Mouse (Mus musculus) olfactory bulb, adult 2 months (tissue): Measurements from ENCODE around the gene Adat1. TPM values are rescaled to one million over a fixed set of nuclear protein-coding genes. Genes with fewer than 3 reads are reported as not detected.
"Not testable (repeated sequence)": the region's sequence is repeated elsewhere in the genome, so short reads cannot be mapped to it uniquely, and the experiment has no call there.

Experiments
- H3K27ac ChIP-seq: fragments of 200-500 bp; 2 replicates; pipeline ENCODE4 v1.5.1; 2012; ENCODE audit warnings: low read depth, low read length; ENCODE audit not compliant: insufficient read depth
- H3K4me1 ChIP-seq: fragments of 200-500 bp; 2 replicates; pipeline ENCODE4 v1.6.1; 2012; ENCODE audit warnings: low read length; ENCODE audit not compliant: control insufficient read depth, insufficient read depth
- H3K4me3 ChIP-seq: fragments of 200-500 bp; 2 replicates; pipeline ENCODE4 v1.5.1; 2012; ENCODE audit warnings: mild to moderate bottlenecking, low read depth, low read length, moderate library complexity; ENCODE audit not compliant: insufficient read depth
- CTCF ChIP-seq: fragments of 200-500 bp; IDR thresholded peaks from 2 replicates; pipeline ENCODE4 v1.5.1; 2012; ENCODE audit warnings: low read depth, mild to moderate bottlenecking, low read length, moderate library complexity; ENCODE audit not compliant: insufficient read depth
- POLR2A ChIP-seq: fragments of 200-500 bp; IDR thresholded peaks from 2 replicates; pipeline ENCODE4 v1.6.1; 2012; ENCODE audit warnings: mild to moderate bottlenecking, low read depth, low read length, moderate library complexity; ENCODE audit not compliant: insufficient read depth
- WGBS: fragments of 180-500 bp; shearing (Covaris S2); methylation state at CpG from one replicate; pipeline ENCODE4 v1.1.7; 2018; 5-methylcytosine and 5-hydroxymethylcytosine counted together
- polyA plus RNA-seq: library from polyadenylated mRNA; stranded (reverse); fragments of >200 nt; gene quantifications from 2 replicates; pipeline ENCODE4 v1.2.4, GENCODE M21; 2012; ENCODE audit warnings: low replicate concordance; ENCODE audit not compliant: missing spikeins, insufficient read depth, insufficient read length

Adat1 gene
- polyA plus RNA-seq, 1 experiment: 148 TPM

- no peak overlapping the region for H3K4me3 ChIP-seq
- WGBS: 93% methylated on average over 8 of the region's 8 CpGs
- TF ChIP-seq POLR2A: no peak
- no peak for TF ChIP-seq CTCF
- no peak overlapping the region for H3K27ac ChIP-seq
- H3K4me1 ChIP-seq: peaks cover 4% of the 10 kb centered on the region
These were observed 44.1 kb downstream of the Adat1 start for GRCm38 (mm10) chr8:111947954-111948353.

GRCm38 (mm10) chr8:111947144-111947543 is 45.0 kb downstream of the Adat1 start:
- Histone ChIP-seq H3K27ac (no peak overlapping the region), H3K4me1 (peaks cover 8% of the 10 kb centered on the region), H3K4me3 (no peak overlapping the region)
- WGBS: 86% methylated on average over 2 of the region's 2 CpGs
- no peak for TF ChIP-seq POLR2A
- no peak for TF ChIP-seq CTCF

- TF ChIP-seq POLR2A: no peak
- TF ChIP-seq CTCF: no peak
- H3K4me3 ChIP-seq: no peak overlapping the region
- 88% methylated on average over 2 of the region's 2 CpGs for WGBS
- peaks cover 16% of the 10 kb centered on the region for H3K4me1 ChIP-seq
- no peak overlapping the region for H3K27ac ChIP-seq
These were observed 48.6 kb downstream of the Adat1 start for GRCm38 (mm10) chr8:111943544-111943943.

- TF ChIP-seq POLR2A (no peak), CTCF (no peak)
- peak overlapping the region; percentile 46; the same call in 1 of the 2 replicates for H3K27ac ChIP-seq
- under 1% methylated on average over 23 of the region's 23 CpGs for WGBS
- H3K4me1 ChIP-seq: peaks cover 14% of the 10 kb centered on the region
- H3K4me3 ChIP-seq: peak overlapping the region; percentile 93
These were observed 51.0 kb downstream of the Adat1 start for GRCm38 (mm10) chr8:111941101-111941454.

GRCm38 (mm10) chr8:111940171-111941100 is 51.7 kb downstream of the Adat1 start, which contains the start of gene Gabarapl2:
TSS of gene Gabarapl2 (plus strand) at chr8:111940703.
- Histone ChIP-seq H3K4me1 (peaks cover 14% of the 10 kb centered on the region), H3K27ac (peak within 1 kb of the TSS; percentile 46; the same call in 1 of the 2 replicates), H3K4me3 (peak within 1 kb of the TSS; percentile 93)
- WGBS: under 1% methylated on average over 65 of the region's 65 CpGs
- TF ChIP-seq POLR2A (peak; percentile 37; the same call in 1 of the 2 replicates), CTCF (no peak)

- Histone ChIP-seq H3K4me3 (peak overlapping the region; percentile 93), H3K4me1 (peaks cover 14% of the 10 kb centered on the region), H3K27ac (no peak overlapping the region)
- 11% methylated on average over 10 of the region's 10 CpGs for WGBS
- TF ChIP-seq POLR2A (no peak), CTCF (no peak)
These were observed 52.5 kb downstream of the Adat1 start for GRCm38 (mm10) chr8:111939516-111940142.

DNA sequence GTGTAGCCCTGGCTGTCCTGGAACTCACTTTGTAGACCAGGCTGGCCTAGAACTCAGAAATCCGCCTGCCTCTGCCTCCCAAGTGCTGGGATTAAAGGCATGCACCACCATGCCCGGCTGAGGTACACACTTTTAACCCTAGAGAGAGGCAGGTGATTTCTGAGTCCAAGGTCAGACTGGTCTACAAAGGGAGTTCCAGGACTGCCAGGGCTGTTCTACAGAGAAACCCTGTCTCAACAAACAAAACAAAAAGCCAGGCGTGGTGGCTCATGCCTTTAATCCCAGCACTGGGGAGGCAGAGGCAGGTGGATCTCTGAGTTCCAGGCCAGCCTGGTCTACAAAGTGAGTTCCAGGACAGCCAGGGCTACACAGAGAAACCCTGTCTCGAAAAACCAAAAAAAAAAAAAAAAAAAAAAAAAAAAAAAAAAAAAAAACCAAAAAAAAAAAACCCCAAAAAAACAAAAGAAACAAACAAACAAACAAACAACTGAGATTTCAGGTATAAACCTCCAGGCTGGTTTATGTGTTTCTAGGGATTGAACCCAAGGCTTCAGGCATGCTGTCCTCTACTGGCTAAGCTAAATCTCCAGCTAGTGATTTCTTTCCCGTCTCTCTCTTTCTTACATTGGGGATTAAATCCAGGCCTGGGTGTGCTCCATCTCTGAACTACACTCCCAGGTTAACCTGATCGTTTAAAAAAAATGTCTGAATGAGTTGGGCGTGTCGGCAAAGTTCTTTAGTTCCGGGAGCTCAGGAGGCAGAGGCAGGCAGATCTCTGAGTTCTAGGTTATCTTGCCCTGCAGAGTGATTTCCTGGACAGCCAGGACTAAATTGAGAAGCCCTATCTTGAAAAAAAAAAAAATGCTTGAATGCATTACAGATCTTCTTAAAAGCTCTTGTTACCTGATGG is 53.8 kb downstream of the Adat1 start:
- not testable (repeated sequence) for H3K4me3 ChIP-seq, H3K27ac ChIP-seq
- peaks cover 16% of the 10 kb centered on the region for H3K4me1 ChIP-seq
- 89% methylated on average over 9 of the region's 9 CpGs for WGBS

- Histone ChIP-seq H3K27ac (no peak overlapping the region), H3K4me3 (no peak overlapping the region), H3K4me1 (peaks cover 22% of the 10 kb centered on the region)
- no peak for TF ChIP-seq POLR2A
- TF ChIP-seq CTCF: no peak
- 87% methylated on average over 3 of the region's 3 CpGs for WGBS
These were observed 54.9 kb downstream of the Adat1 start for GRCm38 (mm10) chr8:111937184-111937583.
